Mouse (Mus musculus): ENCODE results near the gene Pim1. TPM values are rescaled to one million over a fixed set of nuclear protein-coding genes. Genes with fewer than 3 reads are reported as not detected.
"Not testable (repeated sequence)": the region's sequence is repeated elsewhere in the genome, so short reads cannot be mapped to it uniquely, and the experiment has no call there.

The Pim1 gene
- polyA plus RNA-seq, 1 experiment, result 35.8 TPM

DNA sequence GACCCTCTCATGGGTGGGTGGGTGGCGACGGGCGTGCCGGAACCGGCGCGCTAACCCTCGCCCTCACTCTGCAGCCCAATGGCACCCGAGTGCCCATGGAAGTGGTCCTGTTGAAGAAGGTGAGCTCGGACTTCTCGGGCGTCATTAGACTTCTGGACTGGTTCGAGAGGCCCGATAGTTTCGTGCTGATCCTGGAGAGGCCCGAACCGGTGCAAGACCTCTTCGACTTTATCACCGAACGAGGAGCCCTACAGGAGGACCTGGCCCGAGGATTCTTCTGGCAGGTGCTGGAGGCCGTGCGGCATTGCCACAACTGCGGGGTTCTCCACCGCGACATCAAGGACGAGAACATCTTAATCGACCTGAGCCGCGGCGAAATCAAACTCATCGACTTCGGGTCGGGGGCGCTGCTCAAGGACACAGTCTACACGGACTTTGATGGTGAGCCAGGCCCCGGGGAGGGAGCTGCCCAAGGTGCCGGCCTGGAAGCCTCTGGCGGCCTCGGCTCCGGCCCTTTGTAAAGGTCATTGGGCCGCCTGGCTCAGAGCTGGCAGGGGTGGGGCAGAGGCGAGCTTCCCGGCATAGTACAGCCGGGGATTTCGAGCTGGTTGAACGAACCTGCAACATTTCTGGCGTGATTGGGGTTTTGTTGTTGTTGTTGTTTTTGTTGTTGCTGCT lies 1.2 kb downstream of the Pim1 start:
- TF ChIP-seq CTCF (IDR thresholded peaks at IDR 0.05; ENCODE audit: insufficient read depth, low read length), result no peak
- no peak for TF ChIP-seq POLR2A (IDR thresholded peaks at IDR 0.05; ENCODE audit: borderline replicate concordance, extremely low read depth, low read depth, low read length)
- Histone ChIP-seq H3K4me3 (replicated peaks; ENCODE audit: extremely low read depth, low read depth, low read length) (peak overlapping the region; percentile 94), H3K4me1 (ENCODE audit: control insufficient read depth, insufficient read depth, low read length) (peaks cover 10% of the 10 kb centered on the region)
- WGBS, result under 1% methylated on average over 48 of the region's 48 CpGs
- peak; percentile 78 for DNase-seq

DNA sequence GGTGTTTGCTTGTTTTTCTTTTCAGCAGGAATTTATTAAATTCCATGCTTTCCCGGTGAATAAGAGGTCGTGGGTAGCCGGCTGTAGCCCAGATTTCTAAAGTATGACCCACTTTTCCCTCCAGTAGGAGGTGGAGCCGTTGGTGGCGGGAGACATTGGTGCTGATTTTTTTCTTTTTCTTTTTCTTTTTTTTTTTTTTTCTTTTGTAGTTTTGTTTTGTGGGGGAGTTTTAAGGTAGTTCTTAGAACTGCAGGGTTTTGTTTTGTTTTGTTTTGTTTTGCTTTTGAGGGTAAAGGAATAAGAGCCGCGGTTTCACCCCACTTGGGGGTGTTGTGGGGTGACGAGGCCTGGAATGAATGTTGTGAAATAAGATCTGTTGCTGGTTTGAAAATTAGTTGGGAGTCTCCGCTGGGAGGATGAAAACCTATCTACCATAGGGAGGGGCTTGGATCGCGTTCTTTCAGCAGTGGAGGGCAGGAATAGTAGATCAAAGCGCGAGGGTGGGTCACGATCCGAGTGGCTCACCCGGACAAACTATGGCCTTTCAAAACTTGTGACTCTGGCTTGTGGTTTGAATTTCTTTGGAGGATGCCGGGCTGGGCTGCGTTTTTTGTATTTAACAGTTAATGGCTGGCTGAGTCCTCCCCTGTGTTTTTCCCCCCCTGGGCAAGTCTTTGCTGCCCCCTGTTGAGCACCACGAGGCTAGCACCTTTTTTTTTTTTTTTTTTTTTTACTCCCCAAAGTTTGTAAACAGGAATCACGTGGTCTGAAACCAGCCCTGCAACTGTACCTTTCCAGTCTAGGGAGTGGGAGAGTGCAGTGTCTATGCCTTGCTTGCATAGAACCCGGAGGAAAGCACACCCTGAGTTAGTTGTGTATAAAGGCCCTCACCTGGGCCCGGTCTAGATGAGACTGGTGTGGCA lies 2.0 kb downstream of the Pim1 start:
- Histone ChIP-seq H3K4me3 (replicated peaks; ENCODE audit: extremely low read depth, low read depth, low read length) (peak overlapping the region; percentile 94), H3K4me1 (ENCODE audit: control insufficient read depth, insufficient read depth, low read length) (peaks cover 10% of the 10 kb centered on the region)
- DNase-seq, result peak; percentile 74
- peak; percentile 70 for TF ChIP-seq CTCF (IDR thresholded peaks at IDR 0.05; ENCODE audit: insufficient read depth, low read length)
- TF ChIP-seq POLR2A (IDR thresholded peaks at IDR 0.05; ENCODE audit: borderline replicate concordance, extremely low read depth, low read depth, low read length), result 0 out of 2 replicates have a peak, but pooled peaks have one; percentile 17
- WGBS, result 1% methylated on average over 22 of the region's 22 CpGs

DNA sequence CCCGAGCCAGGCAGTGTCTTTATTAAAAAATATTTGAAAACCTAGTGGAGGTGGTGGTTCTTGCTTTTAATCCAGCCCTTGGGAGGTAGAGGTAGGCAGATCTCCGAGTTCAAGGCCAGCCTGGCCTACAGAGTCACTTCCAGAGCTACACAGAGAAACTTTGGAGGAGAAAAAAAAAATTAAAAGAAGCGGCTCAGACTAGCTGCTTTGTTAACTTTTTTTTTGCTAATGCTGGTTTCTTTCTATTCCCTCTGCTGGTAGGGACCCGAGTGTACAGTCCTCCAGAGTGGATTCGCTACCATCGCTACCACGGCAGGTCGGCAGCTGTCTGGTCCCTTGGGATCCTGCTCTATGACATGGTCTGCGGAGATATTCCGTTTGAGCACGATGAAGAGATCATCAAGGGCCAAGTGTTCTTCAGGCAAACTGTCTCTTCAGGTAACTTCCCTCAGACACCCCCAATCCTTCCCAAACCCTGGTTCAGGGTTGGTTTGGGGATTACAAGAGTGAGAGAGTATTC lies 3.0 kb downstream of the Pim1 start:
- H3K4me3 ChIP-seq (replicated peaks; ENCODE audit: extremely low read depth, low read depth, low read length), result no peak overlapping the region
- peaks cover 10% of the 10 kb centered on the region for H3K4me1 ChIP-seq (ENCODE audit: control insufficient read depth, insufficient read depth, low read length)
- DNase-seq, result no peak
- TF ChIP-seq CTCF (IDR thresholded peaks at IDR 0.05; ENCODE audit: insufficient read depth, low read length) (no peak), POLR2A (IDR thresholded peaks at IDR 0.05; ENCODE audit: borderline replicate concordance, extremely low read depth, low read depth, low read length) (no peak)
- 63% methylated on average over 11 of the region's 11 CpGs for WGBS

DNA sequence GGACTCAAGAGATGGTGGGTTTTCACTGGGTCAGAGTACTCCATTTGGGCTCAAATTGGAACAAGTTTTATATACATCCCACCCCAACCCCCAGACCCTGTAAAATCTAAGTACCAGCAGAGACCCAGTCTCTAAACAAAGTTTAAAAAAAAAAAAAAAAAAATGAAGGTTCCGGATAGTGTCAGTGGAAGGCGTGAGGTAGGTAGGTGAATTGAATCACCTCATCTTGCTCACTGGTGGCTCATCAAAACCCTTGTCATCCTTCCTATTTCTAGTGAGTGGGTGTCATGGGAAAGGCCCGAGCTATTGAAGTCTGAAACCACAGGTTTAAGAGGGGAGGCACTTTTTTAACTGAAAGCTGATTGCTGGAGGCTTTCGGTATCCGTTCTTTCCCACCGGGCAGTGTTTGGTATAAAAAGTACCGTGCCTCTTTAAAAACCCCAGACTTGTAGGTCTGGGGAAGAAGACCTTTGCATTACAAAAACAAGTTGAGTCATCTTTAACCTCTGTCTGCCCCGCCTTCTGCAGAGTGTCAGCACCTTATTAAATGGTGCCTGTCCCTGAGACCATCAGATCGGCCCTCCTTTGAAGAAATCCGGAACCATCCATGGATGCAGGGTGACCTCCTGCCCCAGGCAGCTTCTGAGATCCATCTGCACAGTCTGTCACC lies 3.6 kb downstream of the Pim1 start:
- TF ChIP-seq POLR2A (IDR thresholded peaks at IDR 0.05; ENCODE audit: borderline replicate concordance, extremely low read depth, low read depth, low read length) (no peak), CTCF (IDR thresholded peaks at IDR 0.05; ENCODE audit: insufficient read depth, low read length) (no peak)
- H3K4me1 ChIP-seq (ENCODE audit: control insufficient read depth, insufficient read depth, low read length), result peaks cover 6% of the 10 kb centered on the region; the same call in 1 of the 2 replicates
- 67% methylated on average over 10 of the region's 10 CpGs for WGBS
- no peak overlapping the region for H3K4me3 ChIP-seq (replicated peaks; ENCODE audit: extremely low read depth, low read depth, low read length)
- no peak for DNase-seq

DNA sequence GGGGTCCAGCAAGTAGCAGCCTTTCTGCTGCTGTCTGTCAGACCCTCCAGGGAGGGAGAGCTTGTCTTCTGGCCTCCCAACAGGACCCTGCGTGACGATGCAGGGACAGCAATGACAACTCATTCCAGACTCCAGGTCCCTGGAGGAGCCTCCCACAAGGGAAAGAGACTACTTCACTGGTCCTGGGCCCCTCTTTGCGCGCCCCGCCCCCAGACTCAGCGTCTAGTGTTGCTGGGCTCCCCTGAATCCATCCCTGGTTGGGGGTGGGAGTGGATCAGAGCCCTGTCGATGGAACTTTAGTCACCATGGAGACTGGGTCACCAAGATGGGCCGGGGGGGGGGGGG lies 4.2 kb downstream of the Pim1 start:
- Histone ChIP-seq H3K4me3 (replicated peaks; ENCODE audit: extremely low read depth, low read depth, low read length) (no peak overlapping the region), H3K4me1 (ENCODE audit: control insufficient read depth, insufficient read depth, low read length) (peaks cover 4% of the 10 kb centered on the region; the same call in 1 of the 2 replicates)
- 63% methylated on average over 7 of the region's 8 CpGs for WGBS
- DNase-seq, result no peak
- TF ChIP-seq POLR2A (IDR thresholded peaks at IDR 0.05; ENCODE audit: borderline replicate concordance, extremely low read depth, low read depth, low read length) (no peak), CTCF (IDR thresholded peaks at IDR 0.05; ENCODE audit: insufficient read depth, low read length) (no peak)

DNA sequence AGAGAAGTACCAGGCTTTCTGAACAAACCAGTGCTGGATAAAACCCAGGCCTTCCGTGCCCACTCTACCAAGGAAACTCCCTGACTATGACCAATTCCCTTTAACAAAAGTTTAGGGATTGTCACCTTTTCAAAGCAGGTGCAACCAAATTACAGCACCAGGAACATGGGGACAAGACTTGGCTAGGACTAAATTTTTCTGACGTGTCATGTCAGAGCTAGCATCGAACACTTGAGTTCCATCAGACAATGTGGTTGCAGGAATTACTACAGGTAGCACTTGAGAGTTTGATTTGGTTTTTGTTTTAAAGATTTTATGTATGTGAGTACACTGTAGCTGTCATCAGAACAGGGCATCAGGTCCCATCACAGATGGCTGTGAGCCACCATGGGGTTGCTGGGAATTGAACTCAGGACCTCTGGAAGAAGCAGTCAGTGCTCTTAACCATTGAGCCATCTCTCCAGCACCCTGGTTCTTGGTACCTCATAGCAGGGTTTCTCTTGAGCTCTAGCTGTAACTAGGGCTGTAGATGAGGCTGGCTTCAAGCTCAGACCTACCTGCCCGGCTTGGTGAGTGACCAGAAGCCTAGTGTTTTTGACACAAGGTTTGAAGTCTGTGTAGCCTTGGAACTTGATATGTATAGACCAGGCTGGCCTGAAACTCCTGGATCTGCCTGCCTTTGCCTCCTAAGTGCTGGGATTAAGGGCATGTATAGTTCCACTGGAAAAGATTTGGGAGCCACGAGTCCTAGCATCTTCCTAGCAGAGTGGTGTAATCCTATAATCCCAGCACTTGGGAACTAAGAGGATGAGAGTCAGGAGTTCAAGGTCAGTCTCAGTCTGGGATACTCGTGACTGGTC lies 5.9 kb downstream of the Pim1 start:
- no peak overlapping the region for H3K4me3 ChIP-seq (replicated peaks; ENCODE audit: extremely low read depth, low read depth, low read length)
- no peak for DNase-seq
- no peak for TF ChIP-seq CTCF (IDR thresholded peaks at IDR 0.05; ENCODE audit: insufficient read depth, low read length)
- TF ChIP-seq POLR2A (IDR thresholded peaks at IDR 0.05; ENCODE audit: borderline replicate concordance, extremely low read depth, low read depth, low read length), result no peak
- H3K4me1 ChIP-seq (ENCODE audit: control insufficient read depth, insufficient read depth, low read length), result peaks cover 4% of the 10 kb centered on the region; the same call in 1 of the 2 replicates
- WGBS, result 78% methylated on average over 6 of the region's 6 CpGs

DNA sequence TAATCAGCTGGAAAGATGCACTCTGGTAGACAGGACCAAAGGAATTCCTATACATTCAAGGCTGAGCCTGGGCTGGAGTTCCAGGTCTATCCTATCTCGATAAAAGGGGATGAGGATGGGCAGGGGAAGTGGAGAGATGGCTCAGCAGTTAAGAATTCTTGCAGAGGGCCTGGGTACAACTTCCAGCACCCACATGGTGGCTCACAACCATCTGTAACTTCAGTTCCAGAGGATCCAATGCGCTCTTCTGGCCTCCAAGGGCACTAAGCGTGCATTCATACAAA lies 6.5 kb downstream of the Pim1 start:
- Histone ChIP-seq H3K4me3 (replicated peaks; ENCODE audit: extremely low read depth, low read depth, low read length) (no peak overlapping the region), H3K4me1 (ENCODE audit: control insufficient read depth, insufficient read depth, low read length) (peaks cover 4% of the 10 kb centered on the region; the same call in 1 of the 2 replicates)
- TF ChIP-seq CTCF (IDR thresholded peaks at IDR 0.05; ENCODE audit: insufficient read depth, low read length) (no peak), POLR2A (IDR thresholded peaks at IDR 0.05; ENCODE audit: borderline replicate concordance, extremely low read depth, low read depth, low read length) (no peak)
- DNase-seq, result no peak
- 86% methylated on average over 3 of the region's 3 CpGs for WGBS

DNA sequence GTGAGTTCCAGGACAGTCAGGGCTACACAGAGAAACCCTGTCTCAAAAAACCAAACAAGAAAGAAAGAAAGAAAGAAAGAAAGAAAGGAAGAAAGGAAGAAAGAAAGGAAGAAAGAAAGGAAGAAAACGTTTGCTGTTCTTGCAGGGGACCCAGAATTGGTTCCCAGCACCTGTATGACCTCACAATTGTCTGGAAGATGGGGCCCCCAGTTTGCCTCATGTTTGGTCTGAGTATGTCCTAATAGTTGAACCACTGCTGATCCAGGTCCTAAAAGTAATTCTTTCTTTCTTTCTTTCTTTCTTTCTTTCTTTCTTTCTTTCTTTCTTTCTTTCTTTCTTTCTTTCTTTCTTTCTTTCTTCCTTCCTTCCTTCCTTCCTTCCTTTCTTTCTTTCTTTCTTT lies 6.9 kb downstream of the Pim1 start:
- WGBS, result 52% methylated on average over 1 of the region's 1 CpGs
- not testable (repeated sequence) for DNase-seq; H3K4me3 ChIP-seq (replicated peaks; ENCODE audit: extremely low read depth, low read depth, low read length); H3K4me1 ChIP-seq (ENCODE audit: control insufficient read depth, insufficient read depth, low read length)

DNA sequence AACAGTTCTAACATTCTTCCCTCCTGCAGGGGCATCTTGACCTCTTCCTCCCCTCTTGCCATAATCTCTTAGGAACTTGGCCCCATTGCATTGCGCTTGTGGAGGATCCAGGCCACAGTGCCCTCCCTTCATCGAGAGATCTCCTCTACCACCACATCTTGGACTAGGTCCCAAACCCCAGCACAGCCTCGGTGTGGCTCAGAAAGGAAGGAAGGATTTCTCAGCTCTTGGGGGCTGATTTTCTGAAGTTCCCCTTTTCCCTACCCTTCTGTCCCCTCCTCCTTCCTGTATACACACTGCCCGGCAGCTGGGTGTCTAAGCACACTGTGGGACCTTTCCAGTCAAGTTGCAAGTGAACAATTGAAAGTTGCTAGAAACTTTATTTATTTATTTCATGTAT lies 7.5 kb downstream of the Pim1 start:
- no peak for DNase-seq
- 20% methylated on average over 4 of the region's 4 CpGs for WGBS
- H3K4me1 ChIP-seq (ENCODE audit: control insufficient read depth, insufficient read depth, low read length), result peaks cover 8% of the 10 kb centered on the region
- no peak overlapping the region for H3K4me3 ChIP-seq (replicated peaks; ENCODE audit: extremely low read depth, low read depth, low read length)
- TF ChIP-seq CTCF (IDR thresholded peaks at IDR 0.05; ENCODE audit: insufficient read depth, low read length), result no peak
- TF ChIP-seq POLR2A (IDR thresholded peaks at IDR 0.05; ENCODE audit: borderline replicate concordance, extremely low read depth, low read depth, low read length), result no peak

DNA sequence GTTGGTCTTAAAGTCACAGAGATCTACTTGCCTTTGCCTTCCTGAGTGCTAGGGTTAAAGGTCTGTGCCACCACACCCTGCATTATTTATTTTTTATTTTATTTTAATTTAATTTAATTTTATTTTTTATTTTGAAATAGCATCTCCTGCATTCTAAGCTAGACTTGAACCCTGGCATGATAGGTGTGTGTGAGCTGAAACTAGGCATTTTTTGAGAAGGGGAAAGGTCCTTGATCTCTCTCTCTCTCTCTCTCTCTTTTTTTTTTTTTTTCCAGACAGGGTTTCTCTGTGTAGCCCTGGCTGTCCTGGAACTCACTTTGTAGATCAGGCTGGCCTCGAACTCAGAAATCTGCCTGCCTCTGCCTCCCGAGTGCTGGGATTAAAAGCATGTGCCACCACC lies 8.4 kb downstream of the Pim1 start:
- WGBS, result 84% methylated on average over 2 of the region's 2 CpGs
- not testable (repeated sequence) for DNase-seq; H3K4me1 ChIP-seq (ENCODE audit: control insufficient read depth, insufficient read depth, low read length); H3K4me3 ChIP-seq (replicated peaks; ENCODE audit: extremely low read depth, low read depth, low read length)

All from lung, adult 2 months (tissue).